Comparison of ENCODE assay signal across 8 mouse cellular contexts in genomic region chr6:97526092-97526491, GRCm38 (mm10).
A peak's percentile ranks its signal among the peaks of the same experiment; 100 is the strongest.
DNase-seq lines count a peak whose midpoint lies in the region; ATAC-seq lines count a peak whose summit lies in the region.

No protein-coding gene starts in this region.

- H3K36me3 ChIP-seq in midbrain, embryonic 14.5 days (ENCODE audit: control insufficient read depth, insufficient read depth, low read length), result no peaks in the 10 kb centered on the region
- H3K36me3 ChIP-seq in midbrain, embryonic 13.5 days, result no peaks in the 10 kb centered on the region
- H3K36me3 ChIP-seq in forebrain, embryonic 14.5 days (ENCODE audit: control insufficient read depth, insufficient read depth, low read length), result no peaks in the 10 kb centered on the region
- no peaks in the 10 kb centered on the region for H3K36me3 ChIP-seq in limb, embryonic 13.5 days

- H3K4me2 ChIP-seq in midbrain, embryonic 14.5 days (ENCODE audit: low read length), result no peak overlapping the region
- H3K4me2 ChIP-seq in midbrain, embryonic 13.5 days (replicated peaks), result no peak overlapping the region
- H3K4me2 ChIP-seq in forebrain, embryonic 14.5 days (ENCODE audit: low read length), result no peak overlapping the region
- no peak overlapping the region for H3K4me2 ChIP-seq in limb, embryonic 13.5 days (replicated peaks)

- H3K9me3 ChIP-seq in midbrain, embryonic 14.5 days (ENCODE audit: control insufficient read depth, low read length), result no peaks in the 10 kb centered on the region
- no peaks in the 10 kb centered on the region for H3K9me3 ChIP-seq in midbrain, embryonic 13.5 days
- H3K9me3 ChIP-seq in forebrain, embryonic 14.5 days (replicated peaks; ENCODE audit: control insufficient read depth, low read length), result no peaks in the 10 kb centered on the region
- H3K9me3 ChIP-seq in limb, embryonic 13.5 days, result no peaks in the 10 kb centered on the region

- H3K27me3 ChIP-seq in midbrain, embryonic 14.5 days (ENCODE audit: control insufficient read depth, insufficient read depth, low read length), result no peaks in the 10 kb centered on the region
- H3K27me3 ChIP-seq in midbrain, embryonic 13.5 days, result no peaks in the 10 kb centered on the region
- no peaks in the 10 kb centered on the region for H3K27me3 ChIP-seq in forebrain, embryonic 14.5 days (replicated peaks; ENCODE audit: control insufficient read depth, insufficient read depth, low read length)
- H3K27me3 ChIP-seq in limb, embryonic 13.5 days, result 0 out of 2 replicates have a peak, but pooled peaks cover 11% of the 10 kb centered on the region

- H3K27ac ChIP-seq in midbrain, embryonic 14.5 days (replicated peaks; ENCODE audit: low read depth, low read length), result no peak overlapping the region
- H3K27ac ChIP-seq in midbrain, embryonic 13.5 days, result no peak overlapping the region
- no peak overlapping the region for H3K27ac ChIP-seq in forebrain, embryonic 14.5 days (ENCODE audit: low read depth, low read length)
- no peak overlapping the region for H3K27ac ChIP-seq in limb, embryonic 13.5 days

- 22% methylated on average over 8 of the region's 8 CpGs for WGBS in midbrain, embryonic 14.5 days
- 24% methylated on average over 8 of the region's 8 CpGs for WGBS in midbrain, embryonic 13.5 days
- 26% methylated on average over 8 of the region's 8 CpGs for WGBS in forebrain, embryonic 14.5 days
- WGBS in limb, embryonic 13.5 days, result 15% methylated on average over 8 of the region's 8 CpGs

- peak; percentile 79 for DNase-seq in midbrain, embryonic 14.5 days
- peak; percentile 56 for DNase-seq in Muller cell, postnatal 12 days (ENCODE audit: inconsistent ontology term)
- DNase-seq in cerebellum, adult 11 months, result peak; percentile 12
- peak; percentile 73 for DNase-seq in forebrain, embryonic 14.5 days (ENCODE audit: low spot score)
- DNase-seq in retina, adult 2 months (ENCODE audit: low read depth, low spot score), result peak; percentile 53
- no peak for DNase-seq in left cerebral cortex, adult 9 months (ENCODE audit: low spot score in 2 of 2)

- H3K4me1 ChIP-seq in midbrain, embryonic 14.5 days (ENCODE audit: control insufficient read depth, insufficient read depth, low read length), result peaks cover 18% of the 10 kb centered on the region
- peaks cover 41% of the 10 kb centered on the region for H3K4me1 ChIP-seq in midbrain, embryonic 13.5 days (replicated peaks)
- H3K4me1 ChIP-seq in forebrain, embryonic 14.5 days (ENCODE audit: control insufficient read depth, insufficient read depth, low read length), result peaks cover 30% of the 10 kb centered on the region
- H3K4me1 ChIP-seq in limb, embryonic 13.5 days, result no peaks in the 10 kb centered on the region

- no peak overlapping the region for H3K4me3 ChIP-seq in midbrain, embryonic 14.5 days (replicated peaks; ENCODE audit: low read depth, low read length)
- H3K4me3 ChIP-seq in midbrain, embryonic 13.5 days (replicated peaks), result no peak overlapping the region
- no peak overlapping the region for H3K4me3 ChIP-seq in forebrain, embryonic 14.5 days (ENCODE audit: low read depth, low read length)
- no peak overlapping the region for H3K4me3 ChIP-seq in limb, embryonic 13.5 days

- no peak for ATAC-seq in midbrain, embryonic 14.5 days (ENCODE audit: low FRiP score, low TSS enrichment)
- no peak for ATAC-seq in midbrain, embryonic 13.5 days
- ATAC-seq in forebrain, embryonic 14.5 days, result 0 out of 2 replicates have a peak, but pooled peaks have one; percentile 35
- ATAC-seq in limb, embryonic 13.5 days (ENCODE audit: low FRiP score, low read depth), result peak; percentile 67

- H3K9ac ChIP-seq in midbrain, embryonic 14.5 days (replicated peaks; ENCODE audit: low read length), result no peak overlapping the region
- H3K9ac ChIP-seq in midbrain, embryonic 13.5 days (replicated peaks), result no peak overlapping the region
- no peak overlapping the region for H3K9ac ChIP-seq in forebrain, embryonic 14.5 days (ENCODE audit: low read length)
- H3K9ac ChIP-seq in limb, embryonic 13.5 days, result no peak overlapping the region

Comparison
In these comparisons a context has a peak if more than half of its experiments do, and no peak if none do; other contexts are left out.
1. ATAC-seq: peak in forebrain, embryonic 14.5 days (single experiment) and limb, embryonic 13.5 days (single experiment); none in midbrain, embryonic 14.5 days (single experiment) and midbrain, embryonic 13.5 days (single experiment).
2. DNase-seq: peak in midbrain, embryonic 14.5 days (single experiment), Muller cell, postnatal 12 days (single experiment), cerebellum, adult 11 months (single experiment), forebrain, embryonic 14.5 days (single experiment) and retina, adult 2 months (single experiment); none in left cerebral cortex, adult 9 months (0 of 2).